Mouse (Mus musculus): ENCODE data around the gene Fam162a. TPM values are rescaled to one million over a fixed set of nuclear protein-coding genes. Genes with fewer than 3 reads are reported as not detected.
A peak's percentile ranks its signal among the peaks of the same experiment; 100 is the strongest.
"Not testable (repeated sequence)": the region's sequence is repeated elsewhere in the genome, so short reads cannot be mapped to it uniquely, and the experiment has no call there.

Gene Fam162a
- polyA plus RNA-seq (2015; fragmentation: Nextera tagmentation; extraction: Ambion mirVana): 729 and 794 TPM in 2 replicates

DNA sequence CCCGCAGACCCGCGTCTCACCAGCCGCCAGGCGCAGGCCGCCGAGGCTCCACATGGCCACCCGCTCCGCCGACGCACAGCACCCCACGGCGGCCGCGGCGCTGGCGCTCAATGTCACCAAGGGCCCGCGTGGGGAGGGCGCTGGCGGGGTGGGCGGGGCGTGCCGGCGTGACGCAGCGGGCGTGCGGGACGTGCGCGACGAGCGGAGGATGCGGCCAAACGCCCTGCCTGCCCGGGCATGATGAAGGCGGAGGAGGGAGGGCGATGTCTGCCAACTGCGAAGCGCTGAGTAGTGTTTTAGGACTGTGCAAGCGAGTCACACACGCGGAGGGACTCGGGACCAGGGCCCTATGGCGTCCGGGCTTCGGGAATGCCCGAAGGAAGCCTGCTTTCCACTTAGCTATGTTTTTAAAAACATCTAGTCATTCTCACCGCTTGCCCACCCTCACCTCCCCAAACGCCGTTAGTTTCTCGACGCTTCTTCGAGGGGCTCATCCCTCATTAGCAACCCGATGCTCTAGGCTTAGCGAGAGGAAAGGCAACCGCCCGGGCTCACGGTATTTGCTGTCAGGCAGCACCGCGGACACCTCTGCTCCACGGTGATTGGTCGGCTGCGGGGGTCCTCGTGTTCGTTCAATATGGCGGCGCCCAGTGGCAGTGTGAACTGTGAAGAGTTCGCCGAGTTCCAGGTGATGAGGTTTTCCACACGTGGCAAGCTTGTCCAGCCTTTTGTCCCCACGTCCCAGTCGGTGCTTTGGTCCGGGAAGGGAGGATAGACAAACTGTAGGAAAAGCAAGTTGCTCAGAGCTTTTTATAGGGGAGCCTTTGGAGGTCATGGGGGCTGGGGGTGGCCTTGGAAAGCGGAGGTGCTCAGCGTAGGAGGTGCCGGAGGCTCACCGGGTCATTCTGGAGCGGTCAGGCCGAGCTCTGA is at the start of gene Fam162a, which contains the start of gene Ccdc58:
Gene Fam162a, minus strand, starts transcription at position 145 of the 930 bp plus-strand sequence.
Gene Ccdc58, plus strand, starts transcription at position 236 of the 930 bp plus-strand sequence.
- Histone ChIP-seq H3K27ac (peak within 1 kb of the TSS; percentile 100), H3K9me3 (no peaks in the 10 kb centered on the region), H3K4me3 (peak within 1 kb of the TSS; percentile 86), H3K4me1 (peaks cover 24% of the 10 kb centered on the region), H3K4me2 (peak within 1 kb of the TSS; percentile 54), H3K9ac (peak within 1 kb of the TSS; percentile 82), H3K36me3 (peaks cover 5% of the 10 kb centered on the region; the same call in 1 of the 2 replicates), H3K27me3 (no peaks in the 10 kb centered on the region)
- ATAC-seq (ENCODE audit: insufficient number of reproducible peaks, low FRiP score, low TSS enrichment, low read depth): peak; percentile 93
- WGBS: under 1% methylated on average over 73 of the region's 81 CpGs

DNA sequence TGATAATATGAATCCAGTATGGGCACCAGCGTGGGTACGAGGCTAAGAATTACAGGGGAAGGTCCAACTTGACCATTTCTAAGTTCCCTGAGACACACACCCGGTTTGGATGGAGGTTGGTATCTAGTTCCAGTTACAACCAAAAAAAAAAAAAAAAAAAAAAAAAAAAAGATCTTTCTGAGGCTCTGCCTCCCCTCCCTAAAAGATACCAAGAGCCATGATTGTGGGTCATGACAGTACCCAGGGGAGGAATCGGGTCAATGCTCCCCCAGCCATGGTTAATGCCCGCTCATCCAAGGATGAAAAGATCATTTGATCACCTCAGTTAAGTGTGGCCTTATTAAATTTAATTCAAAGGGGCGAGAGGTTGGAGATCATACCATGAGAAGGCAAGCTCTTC is 44.4 kb upstream of the Fam162a start:
- not testable (repeated sequence) for ATAC-seq (ENCODE audit: insufficient number of reproducible peaks, low FRiP score, low TSS enrichment, low read depth); H3K27me3 ChIP-seq; H3K27ac ChIP-seq; H3K9me3 ChIP-seq; H3K4me2 ChIP-seq; H3K36me3 ChIP-seq; H3K4me3 ChIP-seq; H3K9ac ChIP-seq; H3K4me1 ChIP-seq
- 85% methylated on average over 6 of the region's 6 CpGs for WGBS

DNA sequence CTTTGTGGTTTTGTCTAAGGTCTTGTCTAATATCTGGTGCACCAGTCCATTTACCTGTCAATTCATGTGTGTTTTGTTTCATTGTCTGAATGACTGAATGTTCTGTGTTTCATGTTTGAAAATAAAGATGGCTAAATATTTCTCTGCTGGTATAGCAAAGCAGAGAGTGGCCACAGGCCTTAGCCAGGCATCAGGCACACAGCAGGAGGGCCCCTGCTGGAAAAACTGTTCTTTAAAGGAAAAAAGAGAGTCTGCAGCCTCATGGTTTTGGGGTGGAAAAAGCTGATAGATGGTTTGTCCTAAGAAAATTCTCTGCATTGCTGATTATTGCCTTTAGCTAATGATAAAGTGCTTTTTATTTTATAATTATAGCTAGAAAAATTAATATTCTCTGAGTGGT is 40.1 kb upstream of the Fam162a start:
- not testable (repeated sequence) for H3K27me3 ChIP-seq; H3K9me3 ChIP-seq; H3K9ac ChIP-seq; H3K4me3 ChIP-seq; ATAC-seq (ENCODE audit: insufficient number of reproducible peaks, low FRiP score, low TSS enrichment, low read depth); H3K4me2 ChIP-seq; H3K27ac ChIP-seq; H3K4me1 ChIP-seq; H3K36me3 ChIP-seq

DNA sequence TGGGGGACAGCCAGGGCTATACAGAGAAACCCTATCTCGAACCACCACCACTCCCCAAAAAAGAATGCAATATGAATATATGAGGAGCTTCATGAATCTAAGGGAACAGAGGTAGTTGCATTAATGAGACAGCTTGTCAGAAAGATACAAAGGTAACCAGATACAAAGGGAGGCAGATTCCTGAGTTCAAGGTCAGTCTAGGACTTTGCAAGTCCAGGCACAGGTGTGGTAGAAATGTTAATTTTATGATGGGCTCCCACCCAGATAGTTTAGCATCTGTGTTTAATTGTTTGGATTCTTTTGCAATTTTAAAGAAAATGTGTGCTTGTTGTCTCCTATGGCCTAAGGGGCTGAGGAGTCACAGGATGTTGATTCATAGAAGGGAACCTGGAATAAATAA is 30.8 kb upstream of the Fam162a start:
- Histone ChIP-seq H3K9me3 (no peaks in the 10 kb centered on the region), H3K4me2 (no peak overlapping the region), H3K27ac (no peak overlapping the region), H3K36me3 (no peaks in the 10 kb centered on the region), H3K4me1 (no peaks in the 10 kb centered on the region), H3K4me3 (no peak overlapping the region), H3K27me3 (no peaks in the 10 kb centered on the region), H3K9ac (no peak overlapping the region)
- no peak for ATAC-seq (ENCODE audit: insufficient number of reproducible peaks, low FRiP score, low TSS enrichment, low read depth)
- 89% methylated on average over 1 of the region's 1 CpGs for WGBS

DNA sequence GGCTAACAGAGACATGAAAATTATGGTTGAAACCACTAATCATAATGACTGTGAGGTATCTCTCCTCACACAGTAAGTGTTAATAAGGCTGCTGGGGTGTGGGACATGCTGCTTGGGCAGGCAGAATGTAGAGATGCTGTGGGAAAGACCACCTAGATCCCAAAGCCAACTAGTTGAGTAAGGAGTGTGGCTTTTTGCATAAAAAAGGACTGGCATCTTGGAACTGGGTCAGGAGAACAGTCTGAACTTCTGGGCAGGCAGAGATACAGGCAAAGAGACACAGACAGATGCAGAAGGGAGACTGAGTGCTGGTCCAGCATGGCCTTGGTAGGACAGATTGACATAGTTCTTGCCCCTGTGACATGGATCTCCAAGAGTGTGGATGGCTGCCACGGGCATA is 30.1 kb upstream of the Fam162a start:
- Histone ChIP-seq H3K36me3 (no peaks in the 10 kb centered on the region), H3K4me1 (no peaks in the 10 kb centered on the region), H3K27me3 (no peaks in the 10 kb centered on the region), H3K9me3 (no peaks in the 10 kb centered on the region), H3K27ac (no peak overlapping the region), H3K4me3 (no peak overlapping the region), H3K4me2 (no peak overlapping the region), H3K9ac (no peak overlapping the region)
- no peak for ATAC-seq (ENCODE audit: insufficient number of reproducible peaks, low FRiP score, low TSS enrichment, low read depth)
- WGBS: 79% methylated on average over 1 of the region's 1 CpGs

DNA sequence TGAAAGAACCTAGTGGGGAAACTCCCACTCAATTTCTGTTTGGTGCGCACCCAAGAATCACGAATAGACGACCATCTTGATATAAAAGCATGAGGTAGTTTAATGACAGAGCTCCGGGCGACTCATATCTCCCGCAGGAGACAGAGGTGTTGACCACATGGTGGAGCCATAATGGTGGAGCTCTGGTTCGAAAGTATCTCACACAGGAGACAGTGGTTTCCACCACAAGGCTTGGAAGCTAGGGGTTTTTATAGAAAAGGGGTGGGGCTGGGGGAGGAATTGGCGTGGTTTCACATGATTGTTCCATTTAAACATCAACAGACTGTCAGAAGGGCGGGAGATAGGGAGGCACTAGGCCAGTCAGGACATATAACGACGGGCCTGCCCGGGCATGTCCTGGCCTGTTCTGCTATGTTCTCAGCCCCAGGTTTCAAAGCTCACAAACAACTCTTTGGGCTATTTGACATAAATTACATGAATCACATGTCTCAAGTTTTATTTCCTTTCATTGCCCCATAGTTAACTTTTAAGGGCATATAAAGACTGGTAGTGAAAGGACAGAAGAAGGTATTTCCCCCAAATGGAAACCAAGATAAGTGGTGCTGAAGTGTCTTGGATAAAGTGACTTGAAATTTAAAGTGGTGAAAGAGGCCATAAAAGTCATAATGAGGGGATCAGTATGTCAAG is 26.6 kb upstream of the Fam162a start:
- WGBS: 83% methylated on average over 12 of the region's 12 CpGs
- not testable (repeated sequence) for H3K36me3 ChIP-seq; H3K4me3 ChIP-seq; H3K9ac ChIP-seq; ATAC-seq (ENCODE audit: insufficient number of reproducible peaks, low FRiP score, low TSS enrichment, low read depth); H3K9me3 ChIP-seq; H3K4me2 ChIP-seq; H3K27ac ChIP-seq; H3K27me3 ChIP-seq; H3K4me1 ChIP-seq

DNA sequence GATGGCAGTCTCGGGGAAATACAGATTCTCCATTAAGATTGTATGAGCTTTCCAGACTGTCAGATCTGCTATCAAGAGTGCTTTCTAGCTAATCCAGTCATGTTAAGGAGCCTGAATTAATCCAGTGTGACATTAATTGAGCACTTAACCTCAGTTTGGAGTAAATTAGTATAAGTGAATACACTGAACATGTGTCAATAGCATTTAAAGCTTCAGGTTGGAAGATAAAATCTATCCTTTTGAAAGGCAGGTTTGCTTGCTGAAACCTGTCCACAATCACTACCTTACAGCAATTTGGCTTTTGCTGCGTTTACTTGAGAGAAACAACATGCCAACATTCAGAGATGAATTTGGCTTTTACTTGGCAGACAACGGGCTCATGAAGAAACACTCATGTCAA is 22.7 kb upstream of the Fam162a start:
- no peak overlapping the region for H3K27ac ChIP-seq
- no peak overlapping the region for H3K4me3 ChIP-seq
- no peak overlapping the region for H3K9ac ChIP-seq
- H3K9me3 ChIP-seq: no peaks in the 10 kb centered on the region
- H3K27me3 ChIP-seq: no peaks in the 10 kb centered on the region
- no peaks in the 10 kb centered on the region for H3K4me1 ChIP-seq
- no peak overlapping the region for H3K4me2 ChIP-seq
- H3K36me3 ChIP-seq: peaks cover 19% of the 10 kb centered on the region
- 81% methylated on average over 3 of the region's 3 CpGs for WGBS
- no peak for ATAC-seq (ENCODE audit: insufficient number of reproducible peaks, low FRiP score, low TSS enrichment, low read depth)

DNA sequence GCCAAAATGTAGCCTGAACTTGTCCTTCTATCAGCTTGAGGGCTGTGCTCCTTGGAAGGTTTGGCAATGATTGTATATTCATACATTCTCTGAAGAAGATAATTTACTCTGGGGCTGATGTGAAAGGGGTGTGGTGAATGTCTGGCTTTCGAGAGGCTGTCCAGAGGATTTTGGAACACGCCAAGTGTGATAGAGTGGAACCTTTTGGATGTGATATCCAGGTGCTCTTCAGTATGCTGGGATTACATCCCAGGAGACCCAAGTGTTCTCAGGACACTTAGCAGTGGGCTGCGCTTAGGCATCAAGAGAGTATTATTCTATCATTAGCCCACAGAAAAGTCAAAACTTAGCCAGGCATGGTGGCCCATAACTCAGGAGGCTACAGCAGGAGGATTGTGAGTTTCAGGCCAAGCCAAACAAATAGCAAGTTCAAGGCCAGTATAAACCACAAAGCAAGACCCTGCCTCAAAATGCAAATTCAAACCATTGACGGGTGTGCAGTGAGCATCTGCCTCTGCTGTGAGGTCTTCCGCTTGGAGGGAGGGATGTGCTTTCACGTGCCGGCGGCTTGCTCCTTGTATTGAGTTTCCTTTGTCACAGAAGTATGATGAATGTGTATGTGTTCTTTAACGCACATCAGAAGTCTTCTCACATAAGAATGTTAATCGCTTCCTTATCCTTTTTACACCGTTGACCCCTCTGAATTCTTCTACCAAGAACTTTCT is 19.6 kb upstream of the Fam162a start:
- Histone ChIP-seq H3K4me1 (no peaks in the 10 kb centered on the region), H3K27me3 (no peaks in the 10 kb centered on the region), H3K27ac (no peak overlapping the region; the same call in 1 of the 2 replicates), H3K4me3 (no peak overlapping the region), H3K9me3 (no peaks in the 10 kb centered on the region), H3K9ac (no peak overlapping the region), H3K36me3 (peaks cover 40% of the 10 kb centered on the region), H3K4me2 (no peak overlapping the region)
- 75% methylated on average over 11 of the region's 11 CpGs for WGBS
- ATAC-seq (ENCODE audit: insufficient number of reproducible peaks, low FRiP score, low TSS enrichment, low read depth): no peak

DNA sequence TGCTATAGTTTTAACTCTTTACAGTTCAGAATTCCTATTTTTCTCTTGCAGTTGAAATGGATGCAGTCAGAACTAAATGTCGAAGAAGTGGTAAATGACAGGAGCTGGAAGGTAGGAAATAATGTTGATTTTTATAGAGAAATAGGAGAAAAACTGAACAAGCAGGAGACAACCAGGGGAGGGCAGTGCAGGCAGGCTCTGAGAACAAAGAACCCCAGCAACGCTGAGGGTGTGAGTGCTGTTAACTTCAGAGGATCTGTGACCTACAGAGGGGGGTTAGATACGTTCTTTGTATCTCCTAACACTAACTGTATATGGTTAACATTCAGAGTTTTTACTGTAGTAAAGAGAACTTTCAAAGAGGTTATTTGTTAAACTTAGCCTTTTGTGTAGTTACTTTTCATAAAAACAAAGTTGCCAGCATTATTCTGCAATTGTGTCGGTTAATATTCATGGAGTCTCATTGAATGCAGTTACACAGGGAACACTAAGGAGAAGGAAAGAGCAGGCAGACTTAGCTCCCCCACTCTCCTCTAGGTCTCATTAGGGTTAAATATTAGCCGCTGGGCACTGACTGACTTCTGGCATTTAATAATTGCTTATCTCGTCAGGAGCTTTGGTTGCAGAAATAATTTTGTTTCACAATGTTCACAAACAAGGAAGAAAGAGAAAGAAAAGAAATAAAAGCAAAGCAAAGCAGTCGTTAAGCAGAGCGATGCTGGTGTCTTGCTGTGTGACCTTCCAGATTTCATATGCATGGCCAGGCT is 18.6 kb upstream of the Fam162a start:
- no peaks in the 10 kb centered on the region for H3K9me3 ChIP-seq
- no peaks in the 10 kb centered on the region for H3K27me3 ChIP-seq
- H3K9ac ChIP-seq: no peak overlapping the region
- H3K4me1 ChIP-seq: no peaks in the 10 kb centered on the region
- 53% methylated on average over 8 of the region's 8 CpGs for WGBS
- no peak overlapping the region for H3K4me3 ChIP-seq
- H3K4me2 ChIP-seq: no peak overlapping the region
- ATAC-seq (ENCODE audit: insufficient number of reproducible peaks, low FRiP score, low TSS enrichment, low read depth): no peak
- H3K27ac ChIP-seq: 0 out of 2 replicates have a peak overlapping the region, but pooled peaks have one; percentile 6
- peaks cover 48% of the 10 kb centered on the region for H3K36me3 ChIP-seq

DNA sequence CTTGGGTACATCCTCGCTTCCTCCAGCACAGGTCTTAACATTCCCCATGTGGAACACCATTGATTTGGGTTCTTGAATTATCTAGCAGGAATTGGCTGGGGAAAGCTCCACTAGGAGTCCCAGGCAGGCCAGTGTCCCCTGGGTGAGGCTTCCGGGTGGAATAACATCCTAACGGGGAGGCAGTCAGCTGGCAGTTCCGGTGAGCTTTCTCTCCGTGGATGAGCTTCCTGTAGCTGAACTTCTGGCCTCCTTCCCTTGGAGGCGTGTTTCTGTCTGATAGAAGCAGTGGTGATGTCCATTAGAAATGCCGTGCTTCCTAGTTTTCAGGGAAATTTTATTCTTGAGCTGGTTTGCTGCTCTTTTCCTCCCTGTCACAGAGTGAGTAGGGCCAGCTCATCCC is 17.7 kb upstream of the Fam162a start:
- no peaks in the 10 kb centered on the region for H3K27me3 ChIP-seq
- H3K4me2 ChIP-seq: no peak overlapping the region
- no peak for ATAC-seq (ENCODE audit: insufficient number of reproducible peaks, low FRiP score, low TSS enrichment, low read depth)
- no peak overlapping the region for H3K27ac ChIP-seq
- H3K4me1 ChIP-seq: no peaks in the 10 kb centered on the region
- H3K9me3 ChIP-seq: no peaks in the 10 kb centered on the region
- H3K4me3 ChIP-seq: no peak overlapping the region
- peaks cover 51% of the 10 kb centered on the region for H3K36me3 ChIP-seq
- H3K9ac ChIP-seq: no peak overlapping the region
- 75% methylated on average over 7 of the region's 7 CpGs for WGBS

DNA sequence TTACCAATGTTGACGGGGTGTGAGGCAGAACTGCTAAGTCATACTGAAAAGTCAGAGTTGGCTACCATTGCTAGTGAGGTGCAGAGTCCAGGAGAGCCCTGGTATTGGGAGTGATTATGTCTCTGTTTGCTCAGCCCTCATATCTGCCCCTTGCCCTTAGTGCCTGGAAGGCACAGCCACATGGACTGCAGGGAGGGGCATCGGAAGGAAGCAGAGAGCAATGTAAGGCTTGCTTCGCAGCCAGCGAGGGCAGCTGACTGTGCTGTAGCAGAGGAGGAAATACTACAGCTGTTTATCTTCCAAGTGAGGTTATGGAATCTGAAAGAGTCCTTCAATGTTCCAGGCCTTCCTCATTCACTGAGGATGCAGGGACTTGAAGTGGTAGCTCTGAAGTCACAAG is 16.5 kb upstream of the Fam162a start:
- Histone ChIP-seq H3K27ac (0 out of 2 replicates have a peak overlapping the region, but pooled peaks have one; percentile 2), H3K4me3 (no peak overlapping the region), H3K9me3 (no peaks in the 10 kb centered on the region), H3K9ac (no peak overlapping the region), H3K4me2 (no peak overlapping the region), H3K36me3 (peaks cover 59% of the 10 kb centered on the region), H3K4me1 (no peaks in the 10 kb centered on the region), H3K27me3 (no peaks in the 10 kb centered on the region)
- 80% methylated on average over 4 of the region's 4 CpGs for WGBS
- ATAC-seq (ENCODE audit: insufficient number of reproducible peaks, low FRiP score, low TSS enrichment, low read depth): no peak
